Mouse (Mus musculus) CD4-positive naive resting alpha-beta T cell, adult 57 days (primary cell): Measurements from ENCODE around the gene Echdc2. TPM values are rescaled to one million over a fixed set of nuclear protein-coding genes. Genes with fewer than 3 reads are reported as not detected.

Experiments
- total RNA-seq: library from RNA; stranded (reverse); gene quantifications from one replicate; pipeline ENCODE4 v1.2.4, GENCODE M21; 2023

Gene Echdc2
- total RNA-seq, result not detected

DNA sequence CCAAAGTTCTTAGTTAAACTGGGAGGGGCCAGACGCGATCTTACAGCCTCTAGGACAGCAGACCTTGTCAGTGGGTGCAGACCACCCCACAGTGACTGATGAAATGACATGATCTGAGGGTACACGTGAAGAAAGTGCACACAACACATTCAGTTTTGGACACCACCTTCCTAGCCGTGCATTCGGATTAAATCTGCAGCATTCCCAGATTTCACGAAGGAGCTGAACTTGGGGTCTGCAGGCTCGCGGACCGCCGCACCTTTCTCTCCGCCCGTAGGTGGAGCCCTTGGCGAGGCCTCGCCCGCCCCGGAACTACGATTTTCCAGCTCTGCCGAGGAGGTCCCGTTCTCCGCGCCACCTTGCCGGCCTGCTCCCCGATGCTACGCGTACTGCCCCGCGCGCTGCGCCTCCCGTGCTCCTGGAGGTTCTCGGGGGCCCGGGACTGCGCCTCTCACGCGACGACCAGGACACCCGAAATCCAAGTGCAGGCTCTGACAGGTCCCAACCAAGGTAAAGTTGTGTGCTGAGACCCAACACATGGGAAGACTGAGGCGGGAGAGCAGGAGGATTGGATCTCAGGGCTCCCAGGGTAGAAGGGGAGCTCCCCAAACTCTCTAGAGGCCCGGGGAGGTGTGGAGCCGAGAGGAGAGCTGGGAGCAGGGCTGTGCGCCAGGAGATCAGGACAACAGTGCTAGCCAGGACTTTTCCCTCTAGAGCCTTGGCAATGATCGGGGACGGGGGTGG lies at the start of gene Echdc2:
Gene Echdc2 (plus strand): TSS at position 286 of the 744 bp plus-strand sequence.

DNA sequence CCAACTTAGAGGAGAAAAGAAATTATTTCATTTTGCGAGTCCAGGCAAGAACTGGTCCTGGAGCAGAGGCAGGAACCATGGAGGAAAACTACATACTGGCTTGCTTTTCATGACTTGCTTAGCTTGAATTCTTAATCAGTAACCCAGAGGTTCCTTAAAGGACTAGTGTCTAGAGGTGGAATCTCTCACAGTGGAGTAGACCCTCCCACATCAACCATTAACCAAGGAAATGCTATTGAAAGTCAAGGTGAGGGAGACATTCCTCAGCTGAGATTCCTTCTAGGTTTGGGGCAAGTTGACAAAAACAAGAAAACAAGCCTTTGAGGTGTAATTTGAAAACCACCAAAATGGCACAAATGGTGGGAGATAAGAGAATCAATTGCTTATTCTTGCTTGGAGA lies 20.4 kb upstream of the Echdc2 start, which contains the start of gene Scp2:
Gene Scp2 (minus strand): TSS at position 119 of the 400 bp plus-strand sequence.

DNA sequence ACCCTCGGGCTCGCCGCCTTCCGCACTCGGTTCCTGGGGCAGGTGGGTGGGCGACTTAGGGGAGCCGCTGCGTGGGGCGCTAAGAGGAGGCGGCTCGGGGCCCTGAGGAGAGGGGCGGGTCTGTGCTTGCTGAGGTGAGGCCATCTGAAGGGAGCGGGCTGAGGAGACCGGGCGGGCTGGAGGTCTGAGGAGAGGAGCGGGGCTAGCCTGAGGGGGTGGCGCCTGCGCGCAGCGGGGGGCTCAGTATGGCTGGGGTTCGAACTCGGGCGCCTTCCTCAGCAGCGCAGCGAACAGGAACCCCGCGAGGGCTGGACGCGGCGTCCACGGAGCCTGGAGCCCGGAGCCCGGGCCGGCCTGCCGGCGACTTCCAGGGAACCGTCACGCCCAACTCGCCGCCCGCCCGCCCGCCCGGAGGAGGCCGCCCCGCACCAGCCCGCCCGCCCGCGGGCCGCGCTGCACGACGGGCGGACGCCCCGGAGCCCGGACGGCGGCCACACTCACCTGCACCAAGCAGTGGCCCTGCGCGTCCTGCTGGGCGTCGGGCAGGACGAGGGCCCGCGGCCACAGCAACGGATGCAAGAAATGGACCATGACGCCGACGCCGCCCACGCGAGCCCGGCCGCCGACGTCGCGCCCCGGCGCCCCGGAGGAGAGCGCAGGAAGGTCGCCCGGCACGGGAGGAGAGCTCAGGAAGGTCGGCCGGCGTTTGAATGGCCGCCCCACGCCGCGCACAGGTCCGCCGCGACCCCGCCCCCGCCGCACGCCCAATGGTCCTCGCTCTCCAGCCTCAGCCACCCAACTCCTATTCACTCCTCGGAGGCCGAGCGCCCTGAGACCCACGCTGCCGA lies 52.3 kb downstream of the Echdc2 start, which contains the start of gene Zyg11a:
Gene Zyg11a (minus strand): TSS at position 717 of the 848 bp plus-strand sequence.

Other genes starting within 250 kb of the Echdc2 start
- 4.0 TPM for gene Cpt2, start 241.8 kb upstream of the Echdc2 start, total RNA-seq
- gene Slc1a7, start 197.1 kb upstream of the Echdc2 start, total RNA-seq, result not detected
- 2.1 TPM for gene Podn, start 69.0 kb upstream of the Echdc2 start, total RNA-seq
- 115 TPM for gene Scp2, start 20.4 kb upstream of the Echdc2 start, total RNA-seq
- gene Zyg11a, start 52.6 kb downstream of the Echdc2 start, total RNA-seq, result not detected
- gene Zyg11b, start 135.7 kb downstream of the Echdc2 start, total RNA-seq, result 38.8 TPM
- 19.9 TPM for gene Coa7, start 162.7 kb downstream of the Echdc2 start, total RNA-seq
- gene Shisal2a, start 217.9 kb downstream of the Echdc2 start, total RNA-seq, result not detected
- 0.44 TPM for gene Gpx7, start 241.5 kb downstream of the Echdc2 start, total RNA-seq